Mouse (Mus musculus): ENCODE measurements around the gene Dbh.

Dbh gene

DNA sequence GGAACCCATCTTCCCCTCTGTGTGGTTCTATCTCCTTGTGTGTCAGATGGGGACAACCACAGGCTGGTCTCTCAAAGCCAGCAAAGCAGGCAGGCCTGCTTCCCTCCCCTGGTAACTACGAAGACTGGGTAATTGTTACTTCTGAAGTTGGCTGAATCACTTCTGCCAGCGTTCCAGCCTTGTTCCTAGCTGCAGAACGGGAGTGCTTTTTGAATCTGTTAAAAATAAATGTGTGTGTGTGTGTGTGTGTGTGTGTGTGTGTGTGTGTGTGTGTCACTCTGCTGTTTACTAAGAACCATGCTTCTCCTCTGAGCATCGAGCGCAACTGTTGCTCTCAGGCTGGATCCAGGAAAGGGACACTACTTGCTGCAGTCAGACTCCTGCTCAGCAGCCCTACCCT, 1.2 kb upstream of the Dbh start:
- DNase-seq (ENCODE audit: low spot score in 2 of 2): peak; percentile 52 to 61

DNA sequence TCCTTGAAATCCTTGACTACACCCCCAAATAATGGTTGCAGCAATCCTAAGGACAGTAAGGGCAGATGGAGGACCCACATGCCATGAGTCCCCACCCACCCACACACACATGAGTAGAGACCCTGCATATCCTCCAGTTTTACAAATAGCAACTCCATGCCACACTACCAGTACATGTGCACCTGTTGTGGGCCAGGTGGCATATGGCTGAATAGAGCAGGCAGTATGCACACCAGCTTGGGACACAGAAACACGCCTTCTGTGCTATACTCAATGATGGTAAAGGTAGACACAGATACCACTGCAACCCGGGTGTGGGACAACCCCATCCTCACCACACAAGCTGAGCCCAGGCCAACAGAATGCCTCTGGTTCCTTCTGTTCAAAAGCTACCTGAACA, 1.0 kb downstream of the Dbh start:
- DNase-seq (ENCODE audit: low spot score in 2 of 2): no peak

DNA sequence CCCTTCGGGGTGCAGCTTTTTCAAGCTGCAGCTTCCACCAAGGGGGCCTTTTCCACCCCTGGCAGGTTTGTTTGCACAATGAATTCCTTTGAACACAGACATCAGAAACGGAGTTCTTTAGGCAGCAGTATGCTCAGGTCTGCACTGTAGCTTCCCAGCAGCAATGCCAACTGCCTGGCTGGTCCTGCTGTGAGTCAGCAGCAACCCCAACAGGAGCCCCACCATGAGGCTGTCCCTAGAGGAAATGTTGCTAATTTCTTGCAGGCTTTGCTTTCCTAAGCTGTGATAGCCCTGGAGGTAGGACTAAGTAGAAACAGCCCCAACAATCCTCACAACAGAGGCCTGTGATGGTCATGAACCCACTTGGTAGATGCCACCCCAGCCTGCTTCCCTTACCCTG, 2.0 kb downstream of the Dbh start:
- peak; percentile 37 to 53 for DNase-seq (ENCODE audit: low spot score in 2 of 2)

DNA sequence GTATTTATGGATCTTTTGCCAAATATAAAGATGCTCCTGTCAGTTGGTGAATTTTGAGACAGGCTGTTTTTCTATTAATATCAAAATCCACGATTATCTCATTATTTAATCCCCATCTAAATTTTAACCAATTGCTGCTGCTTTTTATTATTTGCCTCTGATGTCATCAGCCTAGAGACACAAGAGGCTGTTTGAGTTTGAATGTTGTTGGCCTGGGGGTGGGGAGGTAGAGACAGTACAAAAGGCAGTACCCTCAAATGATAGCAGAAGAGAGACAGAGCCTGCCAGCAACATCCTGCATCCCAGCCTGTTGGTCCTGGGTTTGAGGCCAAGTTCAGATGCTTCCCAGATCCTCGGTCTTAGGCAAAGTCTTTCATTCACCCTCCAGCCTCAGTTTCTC, 9.2 kb downstream of the Dbh start:
- DNase-seq (ENCODE audit: low spot score in 2 of 2): no peak

DNA sequence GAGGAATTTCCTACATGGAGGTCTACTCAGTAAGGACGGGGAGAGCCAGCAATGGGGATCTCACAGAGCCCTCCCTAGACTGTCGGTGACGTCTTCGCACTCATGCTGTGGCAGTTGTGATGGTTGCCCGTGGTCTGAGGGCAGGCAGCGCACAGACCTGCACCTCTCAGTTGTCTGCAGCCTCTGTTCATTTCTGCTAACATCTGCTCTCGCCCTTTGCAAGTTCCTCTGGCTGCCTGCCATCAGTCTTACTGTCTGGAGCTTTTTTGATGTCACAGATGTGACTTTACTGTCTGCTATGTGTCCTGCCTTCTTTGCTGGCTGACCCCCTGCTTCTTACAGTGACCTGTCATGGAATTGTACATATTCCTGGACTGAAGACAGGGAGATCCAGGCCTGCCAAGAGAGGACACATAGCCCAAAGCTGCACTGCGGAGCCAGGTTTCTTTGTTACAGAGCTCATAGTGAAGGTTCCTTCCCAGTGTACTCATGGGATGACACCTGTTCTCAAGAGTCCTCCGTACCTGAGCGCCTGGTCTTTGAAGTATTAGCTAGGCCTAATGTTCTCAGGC, 10.7 kb downstream of the Dbh start:
- DNase-seq (ENCODE audit: low spot score in 2 of 2): no peak

DNA sequence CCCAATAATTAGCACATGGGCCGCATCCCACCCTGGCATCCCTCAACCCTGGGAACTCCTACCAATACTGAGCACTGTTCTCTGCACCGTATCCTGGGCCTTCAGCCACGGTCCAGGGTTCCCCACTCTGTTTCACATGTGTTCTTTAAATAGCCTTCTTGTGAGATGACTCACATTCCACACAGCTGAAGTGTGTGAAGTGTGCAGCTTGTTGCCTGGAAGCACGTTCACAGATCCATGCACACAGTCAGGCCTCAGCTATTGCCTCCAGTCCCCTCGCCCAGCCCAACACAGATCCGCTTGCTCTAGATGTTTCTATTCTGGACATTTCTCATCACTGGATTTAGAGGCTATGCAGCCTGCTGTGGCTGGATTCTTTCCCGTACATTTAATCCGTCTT, 14.1 kb downstream of the Dbh start:
- peak; percentile 49 to 50 for DNase-seq (ENCODE audit: low spot score in 2 of 2)

DNA sequence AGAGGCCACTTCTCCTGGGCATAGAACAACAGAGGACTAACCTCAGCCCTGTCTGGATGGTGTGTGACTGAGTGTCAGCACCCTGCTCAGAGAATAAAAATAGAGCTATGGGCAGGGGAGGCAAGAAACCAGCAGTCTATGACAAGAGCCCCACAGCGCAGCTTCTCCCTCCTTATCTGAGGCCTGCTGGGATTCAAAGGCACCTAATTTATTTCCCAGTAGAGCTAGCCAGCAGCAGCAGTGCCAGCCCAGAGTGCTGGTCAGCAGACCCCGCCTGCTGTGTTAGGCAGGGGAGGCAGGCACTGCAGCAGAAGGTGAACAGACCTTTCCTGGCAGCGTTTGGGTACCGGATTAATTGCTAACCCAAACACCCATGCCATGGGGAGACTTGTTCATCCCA, 16.9 kb downstream of the Dbh start:
- no peak for DNase-seq (ENCODE audit: low spot score in 2 of 2)

DNA sequence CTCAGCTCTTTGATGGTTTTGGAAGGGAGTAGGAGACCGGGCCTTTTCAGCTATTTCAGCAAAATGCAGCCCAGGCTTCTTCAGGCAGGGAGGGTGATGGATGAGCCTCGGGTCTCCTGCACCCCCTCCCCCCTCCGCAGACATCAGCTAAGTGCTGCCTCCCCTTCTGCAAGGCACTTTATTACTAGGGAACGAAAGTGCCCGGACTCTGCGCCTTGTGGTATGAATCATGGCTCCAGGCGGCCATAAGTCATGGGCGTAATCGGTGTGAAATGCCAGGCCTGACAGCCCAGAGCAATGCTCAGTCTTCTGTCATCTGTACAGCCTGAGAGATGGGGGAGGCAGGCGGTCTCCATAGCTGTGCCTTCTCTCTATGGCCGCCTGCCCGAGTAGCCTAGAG, 18.7 kb downstream of the Dbh start:
- no peak for DNase-seq (ENCODE audit: low spot score in 2 of 2)

DNA sequence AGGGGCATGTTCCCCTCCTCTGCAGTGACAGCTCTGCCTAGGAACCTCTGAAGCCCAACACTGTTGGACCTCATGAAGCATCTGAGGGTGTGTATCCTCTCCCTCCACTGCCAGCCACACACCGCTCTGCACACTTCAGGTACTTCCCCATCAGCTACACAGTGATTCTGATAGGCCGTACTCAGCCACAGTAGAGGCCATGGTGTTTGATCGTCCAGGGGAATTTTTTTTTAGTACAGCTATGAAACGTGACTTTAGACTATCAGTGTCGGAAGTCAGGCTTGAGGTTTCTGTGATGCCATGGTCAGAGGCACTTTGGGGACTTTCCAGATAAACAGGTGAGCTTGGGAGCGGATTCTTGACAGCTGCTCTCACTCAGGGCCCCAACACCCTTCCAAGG, 22.5 kb downstream of the Dbh start:
- DNase-seq (ENCODE audit: low spot score in 2 of 2): no peak

DNA sequence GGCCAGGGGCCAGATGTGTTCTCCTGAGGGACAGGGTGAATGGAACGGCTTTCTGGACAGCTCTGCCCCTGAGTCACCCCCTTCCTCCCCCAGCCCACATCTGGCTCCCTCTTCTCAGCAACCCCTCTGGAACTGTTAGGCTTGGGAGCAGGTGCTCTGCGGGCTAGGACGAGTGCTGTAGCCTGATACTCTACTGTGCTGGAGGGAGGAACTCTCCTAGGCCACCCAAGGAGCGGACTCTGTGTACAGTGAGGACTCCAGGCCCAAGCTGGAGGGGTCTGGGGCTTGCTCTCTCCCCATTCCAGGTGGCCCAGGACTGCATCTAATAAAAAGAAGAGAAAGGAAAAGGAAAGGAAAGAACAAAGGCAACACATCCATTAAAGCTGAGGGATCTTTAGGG, 25.0 kb downstream of the Dbh start:
- no peak for DNase-seq (ENCODE audit: low spot score in 2 of 2)

DNA sequence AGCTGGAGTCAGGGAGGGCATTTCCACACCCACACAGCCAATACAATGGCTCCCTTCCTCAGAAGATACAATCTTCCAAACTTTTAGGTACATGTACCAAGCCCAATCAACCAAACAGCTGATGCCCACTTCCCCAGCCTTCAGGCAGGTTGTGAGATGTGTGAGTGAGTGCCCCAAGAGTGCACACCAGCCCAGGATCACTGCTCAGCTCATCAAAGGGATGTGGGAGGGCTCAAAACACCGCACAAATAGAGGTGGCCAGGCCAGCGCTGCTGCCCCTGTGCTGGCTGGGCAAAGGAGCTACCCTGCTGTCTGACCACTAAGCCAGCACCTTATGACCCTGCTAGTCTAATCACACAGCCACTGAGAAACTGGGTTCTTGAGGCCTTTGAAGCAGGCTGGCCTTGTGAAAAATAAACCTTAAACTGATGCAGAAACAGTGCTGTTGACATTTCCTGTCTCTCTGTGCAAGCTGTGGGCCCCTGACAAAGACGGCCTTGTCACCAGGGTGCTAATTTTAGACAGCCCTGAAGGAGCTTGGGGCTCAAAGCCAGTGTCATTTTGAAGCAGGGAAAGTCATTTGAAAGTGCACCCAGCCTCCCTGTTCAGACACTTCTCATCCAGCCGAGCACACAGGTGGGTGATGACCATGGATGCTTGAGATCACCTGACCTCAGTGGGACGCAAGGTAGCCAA, 33.7 kb downstream of the Dbh start:
- no peak for DNase-seq (ENCODE audit: low spot score in 2 of 2)

DNA sequence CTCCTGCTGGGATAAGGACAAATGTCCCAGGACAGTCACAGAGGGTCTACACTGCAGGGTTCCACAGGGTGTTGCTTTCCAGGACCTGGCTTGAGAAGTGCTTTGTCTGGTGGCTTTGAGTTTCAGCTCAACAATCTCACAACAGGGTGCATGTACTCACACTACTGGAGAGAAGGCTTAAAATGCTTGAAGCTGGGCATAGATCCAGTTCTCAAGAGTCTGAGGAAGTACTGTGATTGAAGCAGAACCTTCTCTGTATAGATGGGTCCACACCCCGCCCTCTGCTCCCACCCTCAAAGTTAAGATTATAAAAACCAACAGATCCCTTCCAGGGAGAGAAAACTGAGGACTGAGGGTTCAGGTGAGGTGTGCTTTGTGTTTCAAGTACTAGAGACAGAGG, 35.6 kb downstream of the Dbh start:
- DNase-seq (ENCODE audit: low spot score in 2 of 2): no peak

DNA sequence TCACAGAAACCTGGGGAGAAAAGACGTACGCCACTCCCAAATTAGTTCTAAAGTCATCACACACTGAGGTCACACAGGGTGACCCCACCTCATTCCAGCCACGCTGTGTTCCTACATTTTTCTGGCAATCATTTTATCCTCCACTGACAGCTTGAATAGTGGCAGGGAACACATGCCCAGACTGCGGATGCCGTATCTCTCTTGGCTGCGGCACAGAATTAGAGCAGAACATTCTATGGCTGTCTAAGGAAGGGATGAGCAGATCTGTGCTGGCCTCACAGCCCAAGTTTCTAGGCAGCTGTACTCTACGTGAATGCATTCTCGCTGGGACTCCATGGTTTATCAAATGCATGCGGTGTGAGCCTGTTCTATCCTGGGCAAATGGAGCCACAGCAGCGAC, 40.6 kb downstream of the Dbh start:
- no peak for DNase-seq (ENCODE audit: low spot score in 2 of 2)

DNA sequence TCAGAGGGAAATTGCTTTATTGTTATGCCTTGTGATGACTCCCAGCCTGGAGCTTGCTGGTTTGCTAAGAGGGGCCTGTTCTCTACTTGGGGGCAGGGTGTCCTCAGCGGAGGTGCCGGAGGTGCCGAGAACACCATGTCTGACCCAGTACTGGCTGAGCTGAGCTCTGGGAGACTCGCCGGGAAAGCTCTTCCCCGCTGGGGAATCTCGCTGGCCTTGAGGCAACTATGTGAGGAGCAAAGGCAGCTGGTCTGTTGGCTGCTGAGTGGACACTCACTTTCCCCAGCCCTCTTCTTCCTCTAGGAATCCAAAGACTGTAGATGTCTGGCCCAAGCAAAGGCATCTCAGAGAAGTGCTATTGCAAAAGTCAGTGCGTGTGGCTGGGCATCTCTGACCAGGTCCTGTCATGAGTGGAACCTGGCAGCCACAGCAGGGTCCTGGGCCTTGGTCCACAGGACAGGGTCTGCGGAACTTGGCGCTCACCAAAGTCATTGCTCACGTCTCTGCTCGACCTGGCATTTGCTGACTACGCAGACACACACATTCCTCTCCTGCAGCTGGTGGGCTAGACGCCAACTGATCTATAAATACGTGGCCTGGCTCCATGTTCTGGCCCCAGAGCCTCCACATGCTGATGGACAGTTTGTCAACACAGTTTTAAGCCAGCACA, 41.2 kb downstream of the Dbh start:
- no peak for DNase-seq (ENCODE audit: low spot score in 2 of 2)

DNA sequence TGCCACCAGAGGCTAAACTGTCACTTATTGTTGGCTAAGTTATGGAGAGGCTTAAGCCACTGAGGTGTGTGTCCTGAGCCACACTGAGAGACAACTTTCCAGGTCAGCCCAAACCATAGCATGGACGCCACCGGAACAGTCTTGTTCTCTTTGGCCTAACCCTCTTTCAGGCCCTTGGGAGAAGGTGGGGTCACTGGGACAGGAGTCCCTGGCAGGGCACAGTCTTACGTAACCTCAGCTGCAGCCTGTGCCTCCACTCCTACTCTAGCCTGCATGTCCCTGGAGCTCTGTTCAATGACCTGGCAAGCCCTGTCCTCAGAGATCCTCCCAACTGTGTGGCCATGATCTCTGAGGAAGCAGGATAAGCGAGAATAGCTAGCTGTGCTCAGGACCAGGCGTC, 42.1 kb downstream of the Dbh start:
- DNase-seq (ENCODE audit: low spot score in 2 of 2): no peak

DNA sequence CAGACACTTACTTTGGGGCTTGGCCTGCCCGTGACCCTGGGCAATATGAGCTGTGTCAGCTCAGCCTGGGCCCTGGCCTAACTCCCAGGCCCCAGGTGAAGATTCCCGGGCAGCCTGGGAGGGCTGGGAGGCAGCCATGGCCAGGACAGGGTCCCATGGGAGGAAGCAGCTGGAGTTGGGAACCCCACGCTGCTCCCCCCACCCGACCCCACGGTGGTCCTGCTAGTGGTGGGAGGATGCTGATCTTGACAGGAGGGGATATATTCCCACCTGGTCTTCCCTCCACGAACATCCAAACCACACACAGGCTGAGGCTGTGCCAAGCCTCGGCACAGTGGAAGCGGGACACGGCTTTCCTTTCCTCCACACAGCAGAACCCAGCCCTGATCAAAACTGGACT, 44.3 kb downstream of the Dbh start:
- DNase-seq (ENCODE audit: low spot score in 2 of 2): no peak

DNA sequence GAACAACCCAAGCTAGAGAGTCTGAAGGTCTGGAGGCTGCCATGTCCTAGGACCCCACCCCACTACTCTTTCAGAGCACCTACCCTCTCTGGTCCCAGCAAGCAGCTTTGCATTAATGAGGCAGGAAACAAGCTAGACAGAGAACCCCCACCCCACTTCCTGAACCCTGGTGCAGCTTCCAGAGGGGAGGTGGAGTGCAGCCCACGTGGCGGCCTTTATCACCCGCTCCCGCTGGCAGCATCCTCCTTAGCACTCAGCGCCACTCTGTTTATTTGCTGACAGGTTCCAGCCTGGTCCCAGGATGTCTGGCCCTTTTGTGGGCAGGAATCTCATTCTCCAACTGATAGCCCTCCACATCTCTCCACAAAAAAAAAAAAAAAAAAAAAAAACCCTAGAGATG, 44.8 kb downstream of the Dbh start:
- DNase-seq (ENCODE audit: low spot score in 2 of 2): no peak

DNA sequence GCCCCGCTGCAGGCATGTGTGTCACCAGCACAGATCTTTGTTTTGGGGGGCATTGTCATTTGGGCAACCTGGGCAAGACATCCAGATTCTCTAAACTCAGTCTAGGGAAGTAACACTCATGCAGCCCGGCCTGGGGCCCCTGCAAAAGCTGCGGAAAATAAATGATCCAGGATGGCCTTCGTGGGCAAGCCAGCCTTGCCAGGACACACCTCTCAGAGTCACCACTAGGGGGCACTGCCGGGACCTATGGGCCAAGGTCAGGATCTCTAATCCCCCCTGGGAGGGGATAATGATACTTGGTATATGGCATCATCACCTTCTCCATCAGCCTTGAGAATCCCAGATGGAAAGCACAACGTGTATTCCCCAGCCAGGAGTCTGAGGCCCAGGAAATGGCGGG, 45.2 kb downstream of the Dbh start:
- no peak for DNase-seq (ENCODE audit: low spot score in 2 of 2)

DNA sequence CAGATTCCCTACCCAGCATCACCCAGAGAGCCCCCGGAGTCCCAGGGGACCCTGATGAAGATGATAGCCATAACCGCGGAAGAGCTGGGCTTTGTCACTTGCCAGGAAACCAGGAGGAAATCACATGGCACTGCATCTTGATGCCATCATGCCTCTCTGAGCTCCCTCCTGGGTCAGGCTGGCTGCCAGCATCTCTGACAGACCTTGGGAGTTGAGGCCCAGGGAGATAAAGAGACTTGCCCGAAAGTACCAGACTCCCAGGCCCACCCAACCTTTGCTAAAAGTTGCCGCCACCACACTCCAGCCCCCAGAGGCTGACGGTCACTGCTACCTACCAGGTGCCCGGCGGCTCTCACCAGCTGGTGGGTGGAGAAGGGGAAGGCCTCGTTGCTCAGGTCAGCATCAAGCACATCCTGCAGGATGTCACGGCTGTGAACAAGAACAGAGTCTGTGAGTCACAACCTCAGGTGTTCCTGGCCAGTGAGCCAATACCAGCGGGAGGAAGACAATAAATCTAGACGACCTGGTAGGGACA, 45.7 kb downstream of the Dbh start:
- no peak for DNase-seq (ENCODE audit: low spot score in 2 of 2)

DNA sequence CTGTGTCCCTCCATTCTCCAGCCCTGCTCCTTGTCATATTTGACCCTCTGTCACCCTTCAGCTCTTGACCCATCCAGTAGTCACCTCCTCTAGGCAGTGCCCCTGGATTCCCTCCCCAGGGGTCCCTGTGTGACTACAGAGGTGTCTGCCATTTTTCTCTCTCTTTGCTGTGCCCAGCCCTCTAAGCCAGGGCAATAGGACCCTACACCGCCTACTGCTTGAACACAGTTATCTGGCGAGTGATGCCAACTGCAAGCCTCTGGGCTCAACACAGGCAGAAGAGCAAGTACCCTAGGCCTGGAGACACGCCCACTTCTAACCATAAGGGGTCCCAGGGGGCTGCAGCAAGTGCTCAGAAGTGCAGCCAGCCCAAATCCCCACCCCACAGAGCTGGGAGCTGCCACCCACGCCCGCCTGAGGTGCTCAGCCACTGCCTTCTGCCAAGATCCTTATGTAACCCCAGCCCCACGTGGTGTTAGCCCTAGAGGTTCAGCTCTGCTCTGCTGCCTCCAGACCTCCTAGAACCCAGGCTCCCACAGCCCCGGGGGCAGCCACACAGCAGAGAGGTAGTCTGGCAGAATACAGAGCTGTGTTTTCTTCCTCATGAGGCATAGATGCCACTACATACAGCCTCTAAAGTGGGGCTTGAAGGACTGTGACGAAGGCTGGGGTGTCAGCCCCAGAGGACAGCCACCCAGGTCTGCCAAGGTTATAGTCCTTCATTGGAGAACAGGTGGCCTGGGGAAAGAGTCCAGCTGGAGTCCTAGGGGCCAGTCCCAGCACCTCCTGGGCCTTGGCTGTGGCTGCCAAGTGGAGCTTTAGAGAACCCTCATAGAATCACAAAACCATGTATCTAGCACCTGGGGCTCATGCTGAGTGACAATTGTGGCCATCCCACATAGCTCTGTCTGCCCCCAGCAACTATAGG, 47.2 kb downstream of the Dbh start:
- DNase-seq (ENCODE audit: low spot score in 2 of 2): peak in 1 of 2 experiments; percentile 75

DNA sequence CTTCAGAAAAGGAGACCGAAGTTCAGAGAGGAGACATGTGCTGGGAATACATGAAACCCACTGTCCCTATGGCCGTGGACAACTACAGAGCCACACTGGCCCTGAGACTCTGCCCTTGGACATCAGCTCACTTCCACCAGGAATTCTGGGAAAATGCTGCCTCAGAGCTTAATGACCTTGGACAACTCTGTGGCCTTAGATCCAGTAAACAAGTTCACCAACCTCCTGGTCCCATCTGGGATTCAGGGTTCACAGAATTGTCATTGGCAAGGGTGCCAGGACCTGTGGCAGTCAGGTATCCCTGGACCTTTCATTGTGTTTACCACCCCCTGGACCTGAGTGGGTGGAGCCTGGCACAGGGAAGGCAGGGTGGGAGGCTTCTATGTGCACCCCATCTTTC, 50.5 kb downstream of the Dbh start:
- DNase-seq (ENCODE audit: low spot score in 2 of 2): no peak

DNA sequence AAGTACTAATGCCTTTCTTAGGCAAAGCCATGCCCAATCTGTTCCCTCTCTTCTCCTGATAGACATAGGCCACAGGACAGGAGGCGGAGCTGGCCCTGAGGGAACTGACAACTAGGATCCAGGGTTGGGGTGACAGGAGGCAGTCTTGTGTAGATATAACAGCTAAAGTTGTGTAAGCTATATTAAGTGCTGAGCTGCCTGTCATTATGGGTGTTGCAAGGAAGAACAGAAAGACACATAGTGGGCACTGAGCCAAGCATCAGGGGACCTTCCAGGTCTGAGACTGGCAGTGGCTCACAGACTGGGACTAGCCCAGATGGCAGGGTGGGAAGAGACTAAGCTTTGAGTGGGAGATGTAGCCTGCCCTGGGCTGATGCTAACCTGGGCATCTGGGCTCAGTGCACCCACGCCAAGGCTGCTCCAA, 53.1 kb downstream of the Dbh start:
- DNase-seq (ENCODE audit: low spot score in 2 of 2): no peak

Data from right cerebral cortex, adult 2 months (tissue).